In genomic region chr2:179578842-179579241, GRCm38 (mm10) we compare ENCODE assay signal across 24 mouse cellular contexts.
DNase-seq lines count a peak whose midpoint lies in the region; ATAC-seq and TF ChIP-seq lines count a peak whose summit lies in the region.
"Had no signal": no experiment of that assay in that cellular context is flagged by ENCODE, and none has a peak within 500 bp of the region (broad histone marks: within the 10 kb centered on the region; RNA-seq: fewer than 3 reads in every experiment).

No protein-coding gene starts in this region.

- H3K9me3 ChIP-seq in forebrain, embryonic 12.5 days: no peaks in the 10 kb centered on the region
- no peaks in the 10 kb centered on the region for H3K9me3 ChIP-seq in forebrain, embryonic 10.5 days
- no peaks in the 10 kb centered on the region for H3K9me3 ChIP-seq in E14TG2a.4 (ENCODE audit: low read length)
- H3K9me3 ChIP-seq in forebrain, embryonic 14.5 days (replicated peaks; ENCODE audit: control insufficient read depth, low read length): no peaks in the 10 kb centered on the region
- H3K9me3 ChIP-seq in forebrain, embryonic 16.5 days (ENCODE audit: control insufficient read depth, low read length): no peaks in the 10 kb centered on the region
- no peaks in the 10 kb centered on the region for H3K9me3 ChIP-seq in intestine, embryonic 15.5 days
- H3K9me3 ChIP-seq: embryonic facial prominence, embryonic 13.5 days; embryonic facial prominence, embryonic 15.5 days had no signal

- ATAC-seq in forebrain, embryonic 12.5 days (ENCODE audit: low FRiP score): no peak
- ATAC-seq in forebrain, embryonic 14.5 days: no peak
- ATAC-seq in forebrain, embryonic 16.5 days: peak; percentile 25; the same call in 1 of the 2 replicates
- ATAC-seq in intestine, embryonic 15.5 days: no peak
- ATAC-seq: CD4-positive, CD25-positive, alpha-beta regulatory T cell, adult 4 months had no signal

- no peaks in the 10 kb centered on the region for H3K36me3 ChIP-seq in forebrain, embryonic 12.5 days (replicated peaks)
- peaks cover 6% of the 10 kb centered on the region; the same call in 1 of the 2 replicates for H3K36me3 ChIP-seq in forebrain, embryonic 10.5 days (replicated peaks)
- H3K36me3 ChIP-seq in E14TG2a.4 (ENCODE audit: insufficient read depth, low read length): no peaks in the 10 kb centered on the region
- H3K36me3 ChIP-seq in forebrain, embryonic 14.5 days (ENCODE audit: control insufficient read depth, insufficient read depth, low read length): no peaks in the 10 kb centered on the region
- H3K36me3 ChIP-seq in forebrain, embryonic 16.5 days (ENCODE audit: control insufficient read depth, insufficient read depth): no peaks in the 10 kb centered on the region
- H3K36me3 ChIP-seq in intestine, embryonic 15.5 days: no peaks in the 10 kb centered on the region
- H3K36me3 ChIP-seq: embryonic facial prominence, embryonic 13.5 days; embryonic facial prominence, embryonic 15.5 days had no signal

- no peak overlapping the region for H3K4me3 ChIP-seq in forebrain, embryonic 12.5 days (replicated peaks)
- H3K4me3 ChIP-seq in forebrain, embryonic 10.5 days: no peak overlapping the region
- H3K4me3 ChIP-seq in E14TG2a.4 (replicated peaks; ENCODE audit: low read length): 0 out of 2 replicates have a peak overlapping the region, but pooled peaks have one; percentile 13
- no peak overlapping the region for H3K4me3 ChIP-seq in forebrain, embryonic 14.5 days (ENCODE audit: low read depth, low read length)
- no peak overlapping the region for H3K4me3 ChIP-seq in forebrain, embryonic 16.5 days (replicated peaks; ENCODE audit: low read length)
- H3K4me3 ChIP-seq in gastrocnemius, adult 2 months: no peak overlapping the region
- H3K4me3 ChIP-seq in intestine, embryonic 15.5 days (replicated peaks): no peak overlapping the region
- H3K4me3 ChIP-seq: embryonic facial prominence, embryonic 13.5 days; embryonic facial prominence, embryonic 15.5 days; erythroblast, embryonic 14.5 days had no signal

- intact Hi-C loops in gastrocnemius, adult 2 months (cut with DNase I): loop anchor here (5.0 kb wide), 1 partner anchor 83 kb away; no protein-coding TSS in a partner anchor
- intact Hi-C loops in gastrocnemius, postnatal 14 days (cut with DNase I; ENCODE audit: low total_unique reads): no loop called here

- no peak for TF ChIP-seq CTCF in E14TG2a.4 (conservative IDR thresholded peaks at IDR 0.05; ENCODE audit: low read length)
- no peak for TF ChIP-seq CTCF in gastrocnemius, adult 2 months (IDR thresholded peaks at IDR 0.05)

- no peak for DNase-seq in forebrain, embryonic 10.5 days (ENCODE audit: extremely low spot score, low spot score)
- DNase-seq in forebrain, embryonic 14.5 days (ENCODE audit: low spot score): peak; percentile 41
- DNase-seq in gastrocnemius, adult 2 months: no peak
- DNase-seq in gastrocnemius, postnatal 14 days: no peak
- DNase-seq: adrenal gland, adult 8-10 months; adrenal gland, postnatal 14 days; adrenal gland, postnatal 36 days; B cell, adult 2 months; cerebellum, adult 11 months; cerebellum, adult 18-20 months; cerebellum, adult 8-10 months; cerebellum, adult 9-11 months; cerebellum, postnatal 14 days; cerebellum, postnatal 36 days; embryo, embryonic 11 days had no signal

- 51% methylated on average over 11 of the region's 11 CpGs for WGBS in forebrain, embryonic 12.5 days
- 78% methylated on average over 11 of the region's 11 CpGs for WGBS in forebrain, embryonic 10.5 days
- WGBS in forebrain, embryonic 14.5 days: 25% methylated on average over 11 of the region's 11 CpGs
- 24% methylated on average over 11 of the region's 11 CpGs for WGBS in forebrain, embryonic 16.5 days
- 72% methylated on average over 11 of the region's 11 CpGs for WGBS in intestine, embryonic 15.5 days

- H3K4me1 ChIP-seq in forebrain, embryonic 12.5 days: peaks cover 21% of the 10 kb centered on the region
- peaks cover 37% of the 10 kb centered on the region for H3K4me1 ChIP-seq in forebrain, embryonic 10.5 days
- peaks cover 88% of the 10 kb centered on the region for H3K4me1 ChIP-seq in E14TG2a.4 (replicated peaks; ENCODE audit: low read depth, low read length)
- peaks cover 22% of the 10 kb centered on the region for H3K4me1 ChIP-seq in forebrain, embryonic 14.5 days (ENCODE audit: control insufficient read depth, insufficient read depth, low read length)
- peaks cover 33% of the 10 kb centered on the region for H3K4me1 ChIP-seq in forebrain, embryonic 16.5 days (replicated peaks; ENCODE audit: control insufficient read depth, insufficient read depth, low read length)
- H3K4me1 ChIP-seq in intestine, embryonic 15.5 days (replicated peaks): no peaks in the 10 kb centered on the region
- H3K4me1 ChIP-seq: embryonic facial prominence, embryonic 13.5 days; embryonic facial prominence, embryonic 15.5 days had no signal

- H3K4me2 ChIP-seq in forebrain, embryonic 12.5 days: no peak overlapping the region
- no peak overlapping the region for H3K4me2 ChIP-seq in forebrain, embryonic 14.5 days (ENCODE audit: low read length)
- H3K4me2 ChIP-seq in forebrain, embryonic 16.5 days (ENCODE audit: low read length): no peak overlapping the region
- no peak overlapping the region for H3K4me2 ChIP-seq in intestine, embryonic 15.5 days (replicated peaks)
- H3K4me2 ChIP-seq: embryonic facial prominence, embryonic 13.5 days; embryonic facial prominence, embryonic 15.5 days had no signal

- no peak overlapping the region for H3K9ac ChIP-seq in forebrain, embryonic 12.5 days
- no peak overlapping the region for H3K9ac ChIP-seq in forebrain, embryonic 14.5 days (ENCODE audit: low read length)
- no peak overlapping the region for H3K9ac ChIP-seq in forebrain, embryonic 16.5 days (replicated peaks; ENCODE audit: low read depth, low read length)
- H3K9ac ChIP-seq in intestine, embryonic 15.5 days: no peak overlapping the region
- H3K9ac ChIP-seq: embryonic facial prominence, embryonic 13.5 days; embryonic facial prominence, embryonic 15.5 days had no signal

- H3K27ac ChIP-seq in forebrain, embryonic 12.5 days: peak overlapping the region; percentile 33; the same call in 1 of the 2 replicates
- no peak overlapping the region for H3K27ac ChIP-seq in forebrain, embryonic 10.5 days
- no peak overlapping the region for H3K27ac ChIP-seq in forebrain, embryonic 14.5 days (ENCODE audit: low read depth, low read length)
- no peak overlapping the region for H3K27ac ChIP-seq in forebrain, embryonic 16.5 days (ENCODE audit: low read length)
- H3K27ac ChIP-seq in gastrocnemius, adult 2 months: no peak overlapping the region
- no peak overlapping the region for H3K27ac ChIP-seq in intestine, embryonic 15.5 days
- H3K27ac ChIP-seq: embryonic facial prominence, embryonic 13.5 days; embryonic facial prominence, embryonic 15.5 days had no signal

- no peaks in the 10 kb centered on the region for H3K27me3 ChIP-seq in forebrain, embryonic 12.5 days
- no peaks in the 10 kb centered on the region for H3K27me3 ChIP-seq in forebrain, embryonic 10.5 days (ENCODE audit: poor library complexity, severe bottlenecking)
- H3K27me3 ChIP-seq in E14TG2a.4 (ENCODE audit: insufficient read depth, low read length): peaks cover 2% of the 10 kb centered on the region; the same call in 1 of the 2 replicates
- no peaks in the 10 kb centered on the region for H3K27me3 ChIP-seq in forebrain, embryonic 14.5 days (replicated peaks; ENCODE audit: control insufficient read depth, insufficient read depth, low read length)
- no peaks in the 10 kb centered on the region for H3K27me3 ChIP-seq in forebrain, embryonic 16.5 days (replicated peaks; ENCODE audit: control insufficient read depth, insufficient read depth, low read length)
- H3K27me3 ChIP-seq in intestine, embryonic 15.5 days (replicated peaks): no peaks in the 10 kb centered on the region
- H3K27me3 ChIP-seq: CH12.LX had no signal
